Mouse (Mus musculus): ENCODE results near the gene Nup88.

Nup88 gene

DNA sequence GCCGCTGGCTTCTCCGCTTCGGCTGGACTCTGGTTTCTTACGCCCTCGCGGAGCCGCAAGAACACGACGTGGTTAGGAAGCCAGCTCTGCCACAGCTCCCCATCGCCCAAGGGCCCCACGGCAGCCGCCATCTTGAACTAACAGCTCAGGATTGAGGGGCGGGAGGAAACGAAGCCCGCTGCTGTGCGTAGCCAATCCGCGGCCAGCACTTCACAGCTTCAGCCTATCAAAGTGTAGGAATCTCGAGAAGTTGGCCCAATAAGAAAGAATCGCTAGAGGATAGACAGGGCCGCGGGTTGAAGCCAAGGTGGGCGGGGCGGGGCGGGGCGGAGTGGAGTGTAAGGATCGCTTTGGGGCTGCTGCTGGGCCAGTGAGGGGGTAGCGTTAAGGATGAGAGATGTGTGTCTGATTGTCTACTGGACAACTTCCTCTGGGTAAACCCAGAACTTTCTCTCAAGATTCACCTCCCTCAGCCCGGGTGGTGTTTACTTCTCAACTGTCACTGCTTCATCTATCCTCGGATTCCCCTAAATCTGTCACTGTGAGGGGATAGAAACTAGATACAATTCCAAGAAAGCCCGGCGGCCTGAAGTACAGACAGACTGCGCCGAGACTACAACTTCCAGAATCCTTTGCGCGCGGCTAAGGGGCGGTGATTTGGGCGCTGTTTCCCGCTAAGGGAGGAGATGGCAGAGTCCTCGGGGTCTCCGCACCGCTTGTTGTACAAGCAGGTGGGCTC is at the start of gene Nup88, which contains the start of gene Rpain:
TSS of gene Nup88 (minus strand) at position 153 of the 739 bp plus-strand sequence.
TSS of gene Rpain (plus strand) at position 393 of the 739 bp plus-strand sequence.
- DNase-seq (ENCODE audit: low spot score), result peak; percentile 95

DNA sequence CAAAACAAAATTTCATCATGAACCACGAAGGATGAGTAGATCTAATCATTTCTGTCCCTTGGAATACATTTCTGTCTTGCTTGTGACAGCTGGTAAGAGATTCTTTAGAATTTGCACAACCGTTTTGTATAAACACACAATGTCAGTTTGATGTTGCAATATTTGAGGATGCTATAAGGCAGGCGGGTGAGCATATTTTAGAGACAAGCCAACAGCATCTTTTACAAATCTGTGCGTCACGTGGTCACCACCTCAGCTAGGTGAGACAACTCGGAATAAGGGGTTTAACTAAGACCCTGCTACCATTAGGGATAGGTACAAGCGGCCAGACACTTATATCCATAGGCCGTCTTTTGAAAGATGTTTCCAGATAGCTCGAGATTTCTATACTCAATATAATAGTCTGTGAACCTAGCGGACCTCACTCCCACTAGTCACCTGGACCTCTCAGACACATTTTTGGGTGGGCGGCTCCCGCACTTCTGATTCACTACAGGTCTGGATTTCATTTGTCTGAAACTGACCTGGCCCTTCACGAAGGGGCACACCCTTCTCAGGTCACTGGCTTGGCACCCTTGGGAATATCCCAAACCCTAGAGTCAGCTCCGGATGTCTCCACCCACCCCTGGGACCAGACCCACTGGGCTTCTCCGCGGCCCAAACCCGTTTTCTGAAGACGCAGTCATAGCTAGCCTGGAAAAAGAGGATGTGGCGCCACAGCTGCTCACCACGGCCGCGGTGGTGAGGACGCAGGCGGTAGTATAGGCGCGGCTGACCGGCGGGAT is 48.8 kb upstream of the Nup88 start:
- no peak for DNase-seq (ENCODE audit: low spot score)

- no peak for DNase-seq (ENCODE audit: low spot score)
Measured at GRCm38 (mm10) chr11:71017051-71017450, 47.3 kb upstream of the Nup88 start.

DNA sequence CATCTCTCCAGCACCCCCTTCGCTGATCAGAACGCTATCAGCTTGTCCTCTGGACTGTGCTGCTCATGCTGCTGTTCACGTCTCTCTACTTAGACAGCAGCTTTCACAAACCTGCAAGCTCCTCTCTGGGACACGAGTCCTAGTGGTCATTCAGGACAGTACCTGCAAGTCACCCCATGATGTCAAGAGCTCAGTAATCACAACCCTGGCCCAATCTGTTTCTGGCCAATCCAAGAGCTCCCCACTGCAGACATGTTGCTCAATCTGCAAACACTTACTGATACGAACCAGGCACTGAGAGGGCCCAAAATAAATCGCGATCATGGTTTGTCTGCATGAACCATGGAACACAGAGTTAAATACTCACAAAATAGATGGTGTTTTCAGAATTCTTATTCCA is 43.0 kb upstream of the Nup88 start:
- DNase-seq (ENCODE audit: low spot score), result no peak

DNA sequence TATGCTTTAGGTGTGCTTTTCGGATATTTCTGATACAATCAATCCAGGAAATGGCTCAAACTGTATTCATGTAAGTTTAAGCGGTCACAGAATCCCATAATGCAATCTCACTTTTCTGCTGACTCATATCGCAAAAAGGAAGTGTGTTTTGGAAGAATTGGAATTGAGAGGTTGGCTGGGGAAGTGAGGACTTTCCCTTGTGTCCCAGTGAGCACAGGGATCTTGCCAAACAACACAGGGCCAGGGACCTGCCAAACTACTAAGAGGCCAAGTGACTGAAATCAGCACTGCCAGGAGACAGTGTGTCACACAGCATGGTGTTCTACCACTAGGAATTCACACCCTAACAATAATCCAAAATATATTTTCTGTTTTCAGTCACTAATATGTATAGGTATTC is 38.5 kb upstream of the Nup88 start:
- DNase-seq (ENCODE audit: low spot score), result no peak

DNA sequence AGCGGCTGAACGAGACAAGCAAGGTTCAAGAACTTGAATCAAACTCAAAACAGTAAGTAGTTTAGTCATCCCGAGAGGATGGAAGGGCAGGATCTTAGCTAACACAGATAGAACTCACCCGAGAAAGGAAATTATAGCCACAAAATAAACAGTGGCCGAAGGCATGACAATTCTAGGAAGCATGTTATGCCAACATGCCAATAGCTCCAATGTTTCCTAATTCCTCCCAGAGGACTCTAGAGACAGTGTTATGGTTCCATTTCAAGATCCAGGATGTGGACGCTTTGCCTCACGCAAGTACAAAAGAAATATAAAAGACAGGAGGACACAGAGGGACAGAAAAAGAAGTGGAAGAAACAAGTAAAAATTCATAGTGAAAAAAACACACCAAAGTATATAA is 38.1 kb upstream of the Nup88 start:
- no peak for DNase-seq (ENCODE audit: low spot score)

DNA sequence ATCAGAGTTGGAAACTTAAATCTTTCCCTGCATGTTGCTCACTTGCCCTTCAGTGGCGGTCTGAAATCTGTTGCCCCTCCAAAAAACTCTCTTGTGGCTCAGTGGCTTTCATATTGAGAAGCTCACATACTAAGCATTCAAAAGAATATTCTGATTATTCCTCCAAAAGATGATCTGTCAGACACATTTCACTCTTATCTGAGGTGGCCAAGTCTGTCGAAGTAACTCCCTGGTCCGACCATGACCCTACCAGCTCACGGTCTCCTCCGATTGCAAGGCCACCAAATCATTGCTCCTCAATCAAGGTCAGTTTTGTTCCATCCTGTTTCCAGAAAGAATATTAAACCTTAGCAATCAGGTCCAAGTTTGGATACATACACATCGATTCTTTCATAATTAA is 37.3 kb upstream of the Nup88 start:
- DNase-seq (ENCODE audit: low spot score), result no peak

- no peak for DNase-seq (ENCODE audit: low spot score)
Measured at GRCm38 (mm10) chr11:71005046-71005445, 35.3 kb upstream of the Nup88 start.

DNA sequence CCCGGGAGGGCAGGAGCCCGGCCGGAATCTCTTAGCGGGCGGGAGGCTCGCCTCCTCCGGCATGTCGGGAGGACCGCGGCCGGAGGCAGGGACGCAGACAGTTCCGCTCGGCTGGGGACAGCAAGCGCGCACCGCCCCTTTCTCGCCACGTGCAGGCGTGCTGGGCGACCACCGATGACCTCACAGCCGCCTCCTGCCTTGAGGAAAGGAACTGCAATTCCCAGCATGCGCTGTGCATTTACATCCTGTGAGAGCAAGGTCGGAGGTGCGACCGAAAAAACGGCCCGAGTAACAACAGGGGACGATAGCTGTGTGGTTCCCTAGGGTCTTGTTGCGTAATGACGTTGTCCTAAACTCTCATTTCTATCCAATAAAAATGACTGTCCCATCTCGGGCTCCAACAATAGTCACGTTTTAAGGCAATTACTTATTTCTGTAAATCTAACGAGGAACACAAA is 34.6 kb upstream of the Nup88 start, which contains the start of gene Dhx33:
TSS of gene Dhx33 (minus strand) at position 122 of the 458 bp plus-strand sequence.
- DNase-seq (ENCODE audit: low spot score), result peak; percentile 98

DNA sequence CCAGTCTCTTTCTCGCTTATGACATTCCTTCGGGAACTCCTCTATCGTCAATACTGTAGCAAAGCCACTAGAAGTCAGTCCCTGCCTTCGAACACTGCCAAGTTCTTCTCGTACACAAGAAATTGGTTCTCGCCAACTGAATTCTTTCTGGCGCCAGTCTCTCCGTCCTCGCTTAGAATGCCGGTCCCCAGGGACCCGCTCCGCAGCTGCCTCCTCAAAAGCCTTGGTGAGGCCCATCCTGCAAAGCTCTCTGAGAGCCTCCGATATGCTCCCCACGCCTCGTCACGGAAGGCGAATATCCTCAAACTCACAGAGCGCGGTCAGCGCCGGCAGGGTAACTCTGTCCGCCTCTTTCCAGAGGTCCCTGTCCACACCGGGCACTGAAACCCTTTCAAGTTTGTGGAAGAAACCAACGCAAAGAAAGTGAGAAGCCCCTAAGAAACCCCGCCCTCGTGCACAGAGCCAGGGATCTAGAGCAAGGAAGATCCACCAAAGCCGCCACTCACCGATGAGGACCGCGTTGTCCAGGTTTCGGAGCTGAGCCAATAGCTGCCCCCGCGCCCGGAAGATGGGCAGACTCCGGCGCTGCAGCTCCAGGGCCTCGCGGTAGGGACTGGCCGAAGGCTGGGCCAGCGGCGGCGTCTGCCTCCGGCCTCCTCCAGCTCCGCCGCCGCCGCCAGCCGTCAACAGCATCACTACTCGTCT is 34.0 kb upstream of the Nup88 start:
- DNase-seq (ENCODE audit: low spot score), result no peak

GRCm38 (mm10) chr11:71001167-71001566 is 31.4 kb upstream of the Nup88 start:
- DNase-seq (ENCODE audit: low spot score), result peak; percentile 71

DNA sequence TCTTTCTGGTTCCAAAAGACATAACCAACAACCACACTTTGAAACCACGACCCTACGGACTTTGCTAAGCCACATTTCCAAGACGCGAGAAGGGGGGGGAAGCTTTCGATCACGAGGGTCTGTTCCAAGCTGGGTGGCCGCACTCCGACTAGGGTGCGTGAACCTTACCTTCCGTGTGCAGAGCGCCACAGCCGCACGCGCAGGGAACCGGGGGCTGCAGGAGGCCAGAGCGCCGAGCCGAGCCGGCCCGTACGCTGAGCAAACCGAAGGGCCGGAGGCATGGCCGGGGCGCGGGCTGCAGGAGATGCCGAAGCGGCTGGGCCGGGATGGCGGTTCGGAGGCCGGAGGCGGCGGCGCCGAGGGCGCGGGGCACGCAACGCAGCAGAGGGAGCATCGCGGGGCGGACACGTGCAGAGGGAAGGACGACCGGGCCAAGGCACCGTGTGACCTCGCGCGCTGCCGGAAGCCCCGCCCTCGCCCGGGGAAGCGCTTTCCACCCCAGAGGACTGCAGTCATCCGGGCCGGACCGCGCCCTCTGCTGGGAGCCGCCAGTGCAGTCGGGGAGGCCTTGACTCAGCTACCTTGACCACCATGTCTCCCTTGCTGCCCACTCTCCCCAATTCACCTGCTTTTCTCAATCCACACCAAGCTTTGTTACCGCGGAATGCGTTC is 12.9 kb upstream of the Nup88 start, which contains the start of gene C1qbp:
TSS of gene C1qbp (minus strand) at position 470 of the 672 bp plus-strand sequence.
- peak; percentile 94 for DNase-seq (ENCODE audit: low spot score)

DNA sequence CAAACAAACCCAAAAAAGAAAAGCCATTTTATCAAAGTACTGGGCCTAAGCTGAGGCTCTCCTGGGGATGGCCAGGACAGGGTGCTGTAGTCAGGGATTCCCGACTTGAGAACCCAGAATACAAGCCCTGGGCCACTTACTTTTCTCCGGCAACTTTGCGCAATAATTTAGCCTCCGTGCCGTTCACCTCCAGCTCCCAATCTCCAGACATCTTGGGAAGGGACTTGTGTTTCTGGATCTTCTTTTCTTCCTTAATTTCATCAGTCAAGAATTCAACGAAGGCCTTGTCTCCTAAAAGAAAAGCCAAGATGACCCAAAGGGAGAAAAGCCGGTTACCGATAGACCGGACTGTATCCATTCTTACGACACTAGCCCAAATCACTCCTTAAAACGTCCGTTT is 12.3 kb upstream of the Nup88 start:
- DNase-seq (ENCODE audit: low spot score), result no peak

GRCm38 (mm10) chr11:70980751-70981510 is 11.2 kb upstream of the Nup88 start:
- DNase-seq (ENCODE audit: low spot score), result no peak

DNA sequence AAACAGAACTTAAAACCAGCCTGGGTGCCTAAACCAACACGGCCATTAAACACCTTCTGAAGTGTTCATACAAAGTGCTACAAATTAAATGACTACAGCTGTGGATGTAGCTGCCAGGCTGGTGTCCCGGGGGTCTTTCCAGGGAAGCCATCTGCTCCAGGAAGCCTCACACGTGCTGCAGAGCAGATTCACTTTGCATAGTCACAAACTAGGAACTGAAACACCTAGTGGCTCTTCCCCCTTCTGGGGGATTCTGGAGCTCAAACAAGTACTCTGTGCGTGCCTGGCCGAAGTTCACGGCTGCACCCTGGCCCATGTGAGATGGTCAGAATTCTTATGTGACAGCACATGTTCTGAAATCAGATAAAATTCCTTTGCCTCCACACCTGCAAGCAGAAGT is 10.5 kb upstream of the Nup88 start:
- DNase-seq (ENCODE audit: low spot score), result no peak

GRCm38 (mm10) chr11:70977293-70977692 is 7.5 kb upstream of the Nup88 start:
- no peak for DNase-seq (ENCODE audit: low spot score)

GRCm38 (mm10) chr11:70975193-70975592 is 5.4 kb upstream of the Nup88 start:
- peak; percentile 33 for DNase-seq (ENCODE audit: low spot score)

- DNase-seq (ENCODE audit: low spot score), result no peak
Measured at GRCm38 (mm10) chr11:70973947-70974346, 4.2 kb upstream of the Nup88 start.

DNA sequence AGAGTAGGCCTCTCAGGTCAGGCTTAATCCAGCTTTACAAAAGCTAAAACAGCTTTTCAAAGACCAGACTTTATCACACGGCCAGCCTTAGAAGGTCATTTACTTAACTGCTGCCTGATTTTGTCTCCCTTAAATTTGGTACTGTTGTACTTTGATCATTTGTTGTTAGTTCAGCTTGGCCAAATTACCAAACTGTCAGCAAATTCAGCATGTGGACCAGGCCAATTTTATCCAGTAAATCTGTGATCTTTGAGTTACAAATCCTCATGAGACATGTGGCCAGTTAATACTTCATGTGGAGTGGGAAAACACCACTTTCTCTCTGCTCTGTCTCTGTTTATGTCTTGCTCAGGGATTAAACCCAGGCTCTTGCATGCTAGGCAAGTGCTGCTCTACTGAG is 2.8 kb upstream of the Nup88 start:
- DNase-seq (ENCODE audit: low spot score), result no peak

GRCm38 (mm10) chr11:70970560-70971540 is 1.1 kb upstream of the Nup88 start:
- DNase-seq (ENCODE audit: low spot score), result no peak
